Mouse (Mus musculus): ENCODE measurements around the gene Ppia.

DNA sequence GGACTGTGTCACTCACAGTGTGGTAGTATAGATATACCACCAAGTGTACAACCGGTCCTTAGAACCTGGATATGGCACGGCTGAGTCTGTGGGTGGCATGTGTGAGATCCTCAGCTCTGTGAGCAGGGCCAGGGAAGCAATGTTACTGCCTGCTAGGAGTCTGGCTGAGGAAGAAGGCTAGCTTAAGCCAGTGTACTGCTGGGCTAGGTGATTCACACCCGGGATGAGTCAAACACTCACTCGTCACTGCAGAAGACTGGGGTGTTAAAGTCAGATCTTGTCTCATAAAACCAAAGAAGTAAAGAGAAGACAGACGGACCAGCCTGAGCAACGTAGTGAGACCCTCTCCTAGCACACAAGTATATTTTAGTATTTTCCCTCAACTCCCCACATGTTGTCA, 34.3 kb upstream of the Ppia start:
- TF ChIP-seq POLR2A (IDR thresholded peaks at IDR 0.05; ENCODE audit: low read depth, low read length) (no peak), MAZ (IDR thresholded peaks at IDR 0.05; ENCODE audit: low read depth, low read length) (no peak), CTCF (conservative IDR thresholded peaks at IDR 0.05 in 1 of 2, IDR thresholded peaks at IDR 0.05 in 1 of 2; ENCODE audit: low read depth in 2 of 2, low read length in 2 of 2) (no peak), HCFC1 (IDR thresholded peaks at IDR 0.05; ENCODE audit: low read depth, low read length) (no peak), EP300 (IDR thresholded peaks at IDR 0.05; ENCODE audit: low read length) (no peak), JUN (IDR thresholded peaks at IDR 0.05; ENCODE audit: insufficient read depth, low read depth, low read length) (no peak), MXI1 (IDR thresholded peaks at IDR 0.05; ENCODE audit: low read depth, low read length) (no peak), TCF12 (IDR thresholded peaks at IDR 0.05; ENCODE audit: low read depth, low read length) (no peak), CHD1 (IDR thresholded peaks at IDR 0.05; ENCODE audit: low read depth, low read length) (no peak), ZNF384 (IDR thresholded peaks at IDR 0.05; ENCODE audit: low read depth, low read length) (no peak), E2F4 (IDR thresholded peaks at IDR 0.05; ENCODE audit: insufficient replicate concordance, low read depth, low read length) (no peak), MAX (IDR thresholded peaks at IDR 0.05; ENCODE audit: low read length) (no peak)
